ENCODE assay signal across 9 mouse cellular contexts in genomic region chr17:69349014-69349531, GRCm38 (mm10). TPM values are rescaled to one million over a fixed set of nuclear protein-coding genes. Genes with fewer than 3 reads are reported as not detected.
A peak's percentile ranks its signal among the peaks of the same experiment; 100 is the strongest.
DNase-seq lines count a peak whose midpoint lies in the region; ATAC-seq and TF ChIP-seq lines count a peak whose summit lies in the region.
"Had no signal": no experiment of that assay in that cellular context is flagged by ENCODE, and none has a peak within 500 bp of the region (broad histone marks: within the 10 kb centered on the region; RNA-seq: fewer than 3 reads in every experiment).

No protein-coding gene starts in this region.

- no peak overlapping the region for H3K4me3 ChIP-seq in gastrocnemius, adult 2 months
- peak overlapping the region; percentile 36 for H3K4me3 ChIP-seq in cortical plate, adult 2 months (ENCODE audit: insufficient read depth, low read length)
- no peak overlapping the region for H3K4me3 ChIP-seq in midbrain, embryonic 10.5 days
- no peak overlapping the region for H3K4me3 ChIP-seq in stomach, postnatal 0 days (ENCODE audit: low read depth, low read length)
- H3K4me3 ChIP-seq: liver, embryonic 15.5 days had no signal

- no peaks in the 10 kb centered on the region for H3K9me3 ChIP-seq in midbrain, embryonic 10.5 days (replicated peaks)
- H3K9me3 ChIP-seq in stomach, postnatal 0 days (ENCODE audit: control insufficient read depth, low read length) = no peaks in the 10 kb centered on the region
- H3K9me3 ChIP-seq: liver, embryonic 15.5 days had no signal

- no peak for TF ChIP-seq POLR2A in cortical plate, adult 2 months (IDR thresholded peaks at IDR 0.05; ENCODE audit: extremely low read depth, insufficient read depth, low read length)

- H3K27me3 ChIP-seq in midbrain, embryonic 10.5 days (ENCODE audit: low read depth, poor library complexity, severe bottlenecking) = no peaks in the 10 kb centered on the region
- no peaks in the 10 kb centered on the region for H3K27me3 ChIP-seq in stomach, postnatal 0 days (ENCODE audit: control insufficient read depth, insufficient read depth, low read length)
- H3K27me3 ChIP-seq: liver, embryonic 15.5 days had no signal

- peak; percentile 21 for DNase-seq in gastrocnemius, adult 2 months
- no peak for DNase-seq in gastrocnemius, postnatal 25 days
- DNase-seq in Muller cell, postnatal 12 days (ENCODE audit: inconsistent ontology term) = peak; percentile 25
- peak; percentile 32 for DNase-seq in heart, postnatal 4 days
- peak; percentile 23 to 28 for DNase-seq in left cerebral cortex, adult 18-20 months (ENCODE audit: low spot score in 2 of 2)
- peak; percentile 24 for DNase-seq in midbrain, embryonic 10.5 days (ENCODE audit: low spot score)
- DNase-seq in stomach, postnatal 0 days (ENCODE audit: low spot score) = peak; percentile 15

- H3K27ac ChIP-seq in gastrocnemius, adult 2 months = no peak overlapping the region
- H3K27ac ChIP-seq in cortical plate, adult 2 months (ENCODE audit: insufficient read depth, low read length) = no peak overlapping the region
- H3K27ac ChIP-seq in midbrain, embryonic 10.5 days (replicated peaks) = no peak overlapping the region
- no peak overlapping the region for H3K27ac ChIP-seq in stomach, postnatal 0 days (replicated peaks)
- H3K27ac ChIP-seq: liver, embryonic 15.5 days had no signal

- no peak overlapping the region for H3K4me2 ChIP-seq in stomach, postnatal 0 days (replicated peaks; ENCODE audit: low read depth)
- H3K4me2 ChIP-seq: liver, embryonic 15.5 days had no signal

- ATAC-seq in stomach, postnatal 0 days (ENCODE audit: low FRiP score, low TSS enrichment) = no peak

- no peak overlapping the region for H3K9ac ChIP-seq in stomach, postnatal 0 days (ENCODE audit: low read length)
- H3K9ac ChIP-seq: liver, embryonic 15.5 days had no signal

- TF ChIP-seq CTCF in gastrocnemius, adult 2 months (IDR thresholded peaks at IDR 0.05) = peak; percentile 67
- TF ChIP-seq CTCF in cortical plate, adult 2 months (IDR thresholded peaks at IDR 0.05; ENCODE audit: extremely low read depth, insufficient read depth, low read length) = peak; percentile 63
- peak; percentile 80 for TF ChIP-seq CTCF in stomach, postnatal 0 days (IDR thresholded peaks at IDR 0.05; ENCODE audit: low read depth)

- no peaks in the 10 kb centered on the region for H3K4me1 ChIP-seq in cortical plate, adult 2 months (ENCODE audit: control insufficient read depth, insufficient read depth, low read length)
- no peaks in the 10 kb centered on the region for H3K4me1 ChIP-seq in midbrain, embryonic 10.5 days
- H3K4me1 ChIP-seq in stomach, postnatal 0 days (replicated peaks; ENCODE audit: control insufficient read depth, insufficient read depth) = no peaks in the 10 kb centered on the region
- H3K4me1 ChIP-seq: liver, embryonic 15.5 days had no signal

- 26% methylated on average over 8 of the region's 8 CpGs for WGBS in midbrain, embryonic 10.5 days
- 15% methylated on average over 8 of the region's 8 CpGs for WGBS in stomach, postnatal 0 days

- intact Hi-C loops in gastrocnemius, adult 2 months (cut with DNase I) = no loop called here

- no peak for TF ChIP-seq EP300 in stomach, postnatal 0 days (optimal IDR thresholded peaks at IDR 0.05)

- no peaks in the 10 kb centered on the region for H3K36me3 ChIP-seq in midbrain, embryonic 10.5 days
- no peaks in the 10 kb centered on the region for H3K36me3 ChIP-seq in stomach, postnatal 0 days (ENCODE audit: control insufficient read depth, insufficient read depth, low read length)
- H3K36me3 ChIP-seq: liver, embryonic 15.5 days had no signal

RNA-seq across cellular contexts. Expression of gene Zbtb14, which starts 33.8 kb away (rescaled TPM):
- total RNA-seq in gastrocnemius, adult 2 months (2021) = 1 to 10 TPM; 8.3 to 9.1 TPM
- total RNA-seq in gastrocnemius, postnatal 25 days (2021) = 1 to 10 TPM; 6.2 to 8.3 TPM
- 16.4 and 16.7 TPM in 2 replicates for polyA plus RNA-seq in cortical plate, adult 2 months (2012; rRNA removed)
- 10 to 100 TPM; 12.1 to 13.3 TPM for total RNA-seq in heart, postnatal 4 days (2021)
- total RNA-seq in left cerebral cortex, adult 18-20 months (2021) = 10 to 100 TPM; 23.1 to 24.9 TPM
- polyA plus RNA-seq in midbrain, embryonic 10.5 days (2016; fragmentation: Nextera tagmentation; extraction: Ambion mirVana) = 33.2 and 33.7 TPM in 2 replicates
- 8.7 and 9.0 TPM in 2 replicates for polyA plus RNA-seq in stomach, postnatal 0 days (2015; fragmentation: Nextera tagmentation; extraction: Ambion mirVana)
